In the genomic region with DNA sequence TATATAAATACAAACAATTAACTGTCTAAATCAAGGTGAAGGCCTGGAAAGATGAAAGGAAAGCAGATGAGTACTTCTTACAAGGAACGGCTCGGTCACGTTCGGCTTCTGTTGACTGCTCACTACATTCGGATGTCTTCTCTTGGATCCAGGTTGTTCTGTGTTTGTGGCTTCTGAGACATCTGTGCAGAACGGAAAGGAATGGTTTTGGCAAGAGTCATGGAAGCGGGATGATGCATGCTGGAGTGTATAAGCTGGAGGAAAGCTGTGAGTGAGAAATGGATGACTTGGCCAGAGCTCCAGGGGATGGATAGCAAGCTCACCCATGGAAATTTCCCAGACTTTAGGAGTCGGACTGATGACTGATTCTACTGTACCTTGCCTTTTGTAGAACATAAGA, we compare ENCODE assay signal across 11 mouse cellular contexts.
"Had no signal": no experiment of that assay in that cellular context is flagged by ENCODE, and none has a peak within 500 bp of the region (broad histone marks: within the 10 kb centered on the region; RNA-seq: fewer than 3 reads in every experiment).

No protein-coding gene starts in this region.

- DNase-seq: gastrocnemius, adult 2 months; gastrocnemius, postnatal 10 days; gastrocnemius, postnatal 25 days; heart, adult 2 months; heart, postnatal 4 days; kidney, adult 18-20 months; kidney, adult 8-10 months; kidney, postnatal 10 days; kidney, postnatal 25 days; kidney, postnatal 4 days; left cerebral cortex, postnatal 4 days had no signal
